Mouse (Mus musculus) naive thymus-derived CD4-positive, alpha-beta T cell, adult 2 months (primary cell): Measurements from ENCODE around the gene Mrps12.

Experiments used
- DNase-seq: peaks from one replicate; pipeline ENCODE4 v3.0.0-alpha.2; 2011; ENCODE audit warnings: low read depth

Mrps12 gene

GRCm38 (mm10) chr7:28758623-28759022 lies 17.0 kb upstream of the Mrps12 start:
- DNase-seq = no peak

- no peak for DNase-seq
These were observed 14.5 kb upstream of the Mrps12 start, which contains the start of gene Ccer2 for GRCm38 (mm10) chr7:28756079-28756478. Gene Ccer2, plus strand, starts transcription at chr7:28756174.

- no peak for DNase-seq
These were observed 8.3 kb upstream of the Mrps12 start for GRCm38 (mm10) chr7:28749935-28750334.

DNA sequence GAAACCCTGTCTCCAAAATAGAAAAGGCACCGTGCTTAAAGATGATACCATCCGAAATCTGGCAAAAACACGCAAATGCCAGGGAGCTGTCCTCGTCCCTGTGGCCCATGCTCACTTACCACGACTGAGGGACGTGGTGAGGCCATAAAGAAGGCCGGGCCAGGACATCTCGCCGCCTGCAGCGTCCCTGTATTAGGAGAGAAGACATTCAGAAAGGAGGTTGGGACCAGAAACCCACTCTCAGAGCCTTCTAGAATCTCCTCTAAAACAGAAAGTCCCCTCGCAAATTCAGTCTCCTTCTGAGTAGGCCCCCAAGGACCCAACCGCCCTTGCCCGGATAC lies 282 bp downstream of the Mrps12 start:
- no peak for DNase-seq

DNA sequence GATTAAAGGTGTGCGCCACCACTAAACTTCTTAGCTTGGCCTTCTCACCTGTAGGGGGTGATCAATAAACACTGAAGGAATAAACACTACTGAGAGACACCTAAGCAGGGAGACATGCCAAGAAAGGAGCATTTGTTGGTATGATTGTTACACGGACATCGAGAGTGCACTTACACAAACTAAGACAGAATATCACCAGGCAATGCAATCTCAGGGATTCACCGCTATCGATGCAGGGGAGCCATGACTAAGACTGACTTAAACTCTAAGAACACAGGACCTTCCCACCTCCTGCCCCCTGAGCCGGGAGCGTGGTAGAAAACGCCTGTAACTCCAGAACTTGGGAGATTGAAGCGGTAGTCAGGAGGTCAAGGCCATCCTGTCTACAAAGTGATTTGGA lies 671 bp downstream of the Mrps12 start:
- peak; percentile 46 for DNase-seq

GRCm38 (mm10) chr7:28739829-28740228 lies 1.8 kb downstream of the Mrps12 start:
- DNase-seq = no peak

DNA sequence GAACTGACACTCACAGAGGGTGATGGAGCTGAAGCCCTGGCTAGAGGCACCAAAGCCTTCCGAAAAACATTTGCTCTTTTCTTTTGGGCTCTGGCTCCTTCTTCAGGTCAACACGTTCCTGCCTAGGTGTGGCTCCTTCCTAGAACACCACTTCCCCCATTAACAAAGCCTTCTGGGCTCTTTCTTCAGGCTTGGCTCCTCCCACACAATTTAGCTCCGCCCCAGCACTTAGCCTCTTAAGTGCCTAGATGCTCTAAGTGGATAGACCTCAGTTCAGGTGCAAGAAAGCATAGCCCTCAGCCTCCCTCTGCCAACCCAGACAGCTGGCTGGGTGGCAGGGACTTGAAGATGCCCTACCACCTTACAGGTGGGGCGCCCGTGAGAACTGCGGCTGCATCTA lies 5.9 kb downstream of the Mrps12 start:
- no peak for DNase-seq

DNA sequence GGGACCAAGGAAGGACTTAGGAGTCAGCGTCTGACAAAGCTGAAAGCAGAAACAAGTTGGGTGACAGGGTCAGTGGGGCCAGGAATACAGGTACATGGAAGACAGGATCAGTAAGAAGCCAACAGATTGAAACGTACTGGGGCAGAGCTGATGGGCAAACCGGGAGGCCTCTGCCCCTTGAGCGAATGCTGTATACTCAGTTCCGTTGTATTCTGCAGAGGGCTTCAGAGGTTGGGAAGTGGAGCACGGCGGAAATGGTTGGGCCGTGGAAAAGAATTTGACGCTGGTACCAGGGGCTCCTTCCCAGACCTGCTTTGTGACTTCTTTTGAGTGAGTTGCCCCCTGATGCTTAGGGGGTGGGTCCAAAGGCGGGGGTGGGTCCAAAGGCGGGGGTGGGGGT lies 8.4 kb downstream of the Mrps12 start:
- DNase-seq = no peak

DNA sequence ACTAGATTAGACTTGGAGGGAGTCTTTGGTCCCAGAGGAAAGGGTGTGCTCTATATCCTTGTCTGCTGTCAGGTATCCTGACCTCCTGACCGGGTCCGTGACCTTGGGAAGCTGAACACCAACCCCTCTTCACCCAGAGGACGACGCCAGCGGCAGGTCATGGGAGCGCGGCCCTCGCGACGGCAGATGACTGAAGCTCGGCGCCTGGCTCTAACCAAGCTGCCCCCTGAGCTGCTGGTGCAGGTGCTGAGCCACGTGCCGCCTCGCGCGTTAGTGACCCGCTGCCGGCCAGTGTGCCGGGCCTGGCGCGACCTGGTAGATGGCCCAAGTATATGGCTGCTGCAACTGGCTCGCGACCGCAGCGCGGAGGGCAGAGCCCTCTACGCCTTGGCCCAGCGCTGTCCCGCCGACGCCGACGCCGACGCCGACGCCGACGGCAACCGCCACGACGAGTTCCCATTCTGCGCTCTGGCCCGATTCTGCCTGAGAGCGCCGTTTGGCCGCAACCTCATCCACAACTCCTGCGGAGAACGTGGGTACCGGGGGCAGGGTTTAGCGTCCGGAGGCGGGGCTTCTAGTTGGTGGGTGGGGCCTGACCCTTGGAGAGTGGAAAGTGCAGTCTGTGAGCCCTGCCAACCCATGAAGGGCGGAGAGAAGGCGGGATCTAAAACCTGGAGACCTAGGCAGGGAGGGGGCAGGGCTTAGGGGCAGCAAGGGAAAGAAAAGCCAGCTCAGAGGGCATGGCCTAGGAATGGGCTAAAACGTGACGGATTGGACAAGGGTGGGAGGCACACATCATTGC lies 9.1 kb downstream of the Mrps12 start:
- DNase-seq = peak; percentile 82

GRCm38 (mm10) chr7:28727649-28728340 lies 13.8 kb downstream of the Mrps12 start:
- no peak for DNase-seq

GRCm38 (mm10) chr7:28726600-28726999 lies 15.0 kb downstream of the Mrps12 start:
- DNase-seq = peak; percentile 88

- DNase-seq = no peak
These were observed 17.0 kb downstream of the Mrps12 start for GRCm38 (mm10) chr7:28724613-28725012.

DNA sequence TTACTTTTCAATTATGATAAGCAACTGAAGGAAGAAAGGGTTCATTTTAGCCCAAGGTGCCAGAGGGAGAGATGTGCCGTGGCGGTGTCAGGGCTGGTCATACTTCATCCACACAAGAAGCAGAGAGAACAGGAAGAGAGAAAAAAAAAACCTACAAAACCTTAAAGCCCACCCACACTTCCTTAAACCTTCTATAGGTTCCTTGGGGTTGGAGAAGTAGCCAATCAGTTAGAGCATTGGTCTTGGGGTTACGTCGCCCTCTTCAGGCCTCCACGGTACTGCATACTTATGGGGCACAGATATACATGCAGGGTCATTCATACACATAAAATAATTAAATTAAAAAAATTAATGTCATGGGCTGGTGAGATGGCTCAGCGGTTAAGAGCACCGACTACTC lies 19.5 kb downstream of the Mrps12 start:
- no peak for DNase-seq

- DNase-seq = no peak
These were observed 20.7 kb downstream of the Mrps12 start for GRCm38 (mm10) chr7:28720753-28721537.

DNA sequence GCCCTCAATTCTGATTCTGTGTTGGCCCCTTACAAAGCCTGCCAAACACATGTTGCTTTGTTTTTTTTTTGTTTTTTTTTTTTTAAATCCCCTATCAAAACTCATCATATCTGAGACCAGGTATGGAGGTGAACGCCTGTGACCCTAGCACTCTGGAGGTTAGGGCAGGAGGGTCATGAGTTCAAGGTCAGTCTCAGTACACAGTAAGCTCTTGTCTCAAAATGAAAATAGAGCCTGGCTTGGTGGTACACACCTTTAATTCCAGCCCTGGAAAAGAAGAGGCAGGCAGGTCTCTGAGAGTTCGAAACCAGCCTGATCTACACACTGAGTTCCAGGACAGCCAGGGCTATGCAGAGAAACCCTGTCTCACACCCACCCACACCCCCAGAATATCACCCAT lies 22.0 kb downstream of the Mrps12 start:
- no peak for DNase-seq

DNA sequence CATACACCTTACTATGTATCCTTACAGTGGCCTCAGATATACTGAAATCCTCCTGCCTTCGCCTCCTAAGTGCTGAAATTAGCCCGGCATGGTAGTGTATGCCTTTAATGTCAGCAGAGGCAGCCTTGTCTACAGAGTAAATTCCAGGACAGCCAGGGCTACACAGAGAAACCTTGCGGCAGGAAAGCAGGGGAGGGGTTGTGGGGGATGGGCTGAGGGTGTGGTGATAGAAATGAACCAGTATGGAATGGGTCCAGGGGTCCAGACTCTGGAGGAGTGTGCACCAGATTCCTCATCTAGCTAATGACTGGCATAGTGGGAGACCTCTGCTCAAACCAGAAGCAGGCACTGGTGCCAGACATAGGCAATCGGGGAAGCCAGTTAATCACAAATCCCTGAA lies 22.5 kb downstream of the Mrps12 start:
- DNase-seq = no peak

- no peak for DNase-seq
These were observed 23.9 kb downstream of the Mrps12 start for GRCm38 (mm10) chr7:28717726-28718125.

DNA sequence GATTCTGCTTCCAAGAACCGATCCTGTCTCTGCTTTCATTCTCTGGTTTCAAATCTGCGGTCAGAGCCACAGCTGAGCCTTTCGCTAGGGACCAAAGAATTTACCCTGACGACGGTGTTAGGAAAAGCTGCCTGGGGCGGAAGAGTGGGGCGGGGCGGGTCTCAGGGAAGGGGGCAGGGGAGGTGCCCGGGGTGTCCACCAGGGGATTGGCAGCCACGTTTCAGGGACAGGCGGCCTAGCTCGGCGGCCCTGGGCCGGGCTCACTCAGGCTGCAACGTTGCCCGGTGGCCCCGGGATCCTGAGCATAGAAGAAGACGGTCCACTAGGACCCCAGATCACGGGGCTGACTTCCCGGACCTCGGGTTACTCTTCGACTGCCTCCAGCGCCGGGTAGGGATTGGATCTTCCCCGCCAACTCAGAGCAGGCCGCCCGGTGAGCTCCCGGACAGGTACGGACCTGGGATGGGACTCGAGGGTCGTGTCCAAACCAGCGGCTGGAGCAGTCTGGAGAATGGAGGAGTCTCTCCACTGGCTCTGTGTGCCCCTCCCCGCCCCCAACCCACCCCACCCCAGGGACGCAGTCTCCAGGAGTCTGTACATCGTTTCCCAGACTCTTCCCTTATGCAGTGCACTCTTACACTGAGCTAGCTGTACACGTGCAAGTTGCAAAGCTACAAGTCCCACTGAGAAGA lies 24.9 kb downstream of the Mrps12 start, which contains the start of gene Fbxo17:
Fbxo17 (plus strand) TSS at position 215 of the 692 bp plus-strand sequence.
- peak; percentile 75 for DNase-seq

DNA sequence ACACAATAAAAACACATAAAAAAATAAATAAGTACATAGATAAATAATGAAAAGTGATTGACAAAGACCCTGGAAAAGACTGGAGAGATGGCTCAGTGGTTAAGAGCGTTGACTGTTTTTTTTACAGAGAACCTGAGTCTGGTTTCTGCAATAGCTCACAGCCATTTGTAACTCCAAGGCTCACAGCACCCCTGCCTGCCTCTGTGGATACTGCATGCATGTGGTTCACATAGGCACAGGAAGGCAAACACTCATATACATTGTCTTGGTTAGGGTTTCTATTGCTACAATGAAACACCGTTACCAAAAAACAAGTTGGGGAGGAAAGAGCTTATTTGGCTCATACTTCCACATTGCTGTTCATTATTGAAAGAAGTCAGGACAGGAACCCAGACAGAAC lies 26.0 kb downstream of the Mrps12 start:
- DNase-seq = peak; percentile 41

DNA sequence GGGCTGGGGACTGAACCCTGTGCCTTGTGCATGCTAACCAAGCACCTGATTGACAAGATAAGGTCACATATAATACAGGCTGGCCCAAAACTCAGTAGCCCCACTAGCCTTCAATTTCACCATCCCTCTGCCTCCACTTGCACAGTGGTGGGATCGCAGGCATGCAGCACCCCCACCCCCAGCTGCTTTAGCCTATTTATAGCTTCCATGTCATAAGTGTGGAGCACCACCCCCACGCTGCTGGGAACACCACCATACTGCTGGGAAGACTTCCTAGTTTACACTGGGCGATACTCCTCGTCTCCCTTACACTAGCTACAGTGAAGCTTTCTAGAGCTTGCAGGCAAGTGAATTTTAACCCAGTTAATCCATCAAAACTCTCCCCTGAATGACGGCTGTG lies 27.0 kb downstream of the Mrps12 start:
- no peak for DNase-seq

GRCm38 (mm10) chr7:28710962-28711361 lies 30.7 kb downstream of the Mrps12 start:
- peak; percentile 38 for DNase-seq

DNA sequence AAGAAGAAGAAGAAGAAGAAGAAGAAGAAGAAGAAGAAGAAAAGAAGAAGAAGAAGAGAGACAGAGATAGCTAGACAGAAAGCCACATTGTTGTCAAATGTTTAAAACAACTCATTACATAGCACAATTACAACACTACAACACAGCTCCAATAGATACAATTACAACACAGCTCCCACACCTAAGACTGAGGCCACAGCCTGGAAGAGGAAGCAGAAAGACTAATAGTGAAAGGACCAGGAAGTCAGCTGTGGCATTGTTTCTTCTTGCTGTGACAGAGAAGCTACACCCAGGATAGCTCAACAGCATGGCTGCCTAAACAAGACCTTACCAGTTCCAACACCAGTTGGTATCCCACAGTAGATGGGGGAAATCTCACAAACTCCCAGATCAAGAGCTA lies 32.2 kb downstream of the Mrps12 start:
- DNase-seq = no peak
